Mouse (Mus musculus) thymus, postnatal 0 days (tissue): ENCODE results near the gene Oxct1. TPM values are rescaled to one million over a fixed set of nuclear protein-coding genes. Genes with fewer than 3 reads are reported as not detected.

Source experiments
- DNase-seq: peaks from one replicate; pipeline ENCODE4 v3.0.0-alpha.2; 2015; ENCODE audit warnings: low spot score
- polyA plus RNA-seq: library from polyadenylated mRNA; unstranded; fragments of >200 nt; fragmentation: Nextera tagmentation; extraction: Ambion mirVana; gene quantifications from 2 replicates; pipeline ENCODE4 v1.2.1, GENCODE M21; 2015

Oxct1 gene
- polyA plus RNA-seq, 1 experiment from 2014 or later, result 75.4 TPM

GRCm38 (mm10) chr15:4105498-4105897, 79.3 kb downstream of the Oxct1 start:
- no peak for DNase-seq

GRCm38 (mm10) chr15:4119962-4120361, 93.8 kb downstream of the Oxct1 start:
- DNase-seq, result no peak

- DNase-seq, result peak; percentile 50
These were observed 98.5 kb downstream of the Oxct1 start for GRCm38 (mm10) chr15:4124648-4125047.

GRCm38 (mm10) chr15:4138524-4138923, 112.3 kb downstream of the Oxct1 start:
- no peak for DNase-seq

DNA sequence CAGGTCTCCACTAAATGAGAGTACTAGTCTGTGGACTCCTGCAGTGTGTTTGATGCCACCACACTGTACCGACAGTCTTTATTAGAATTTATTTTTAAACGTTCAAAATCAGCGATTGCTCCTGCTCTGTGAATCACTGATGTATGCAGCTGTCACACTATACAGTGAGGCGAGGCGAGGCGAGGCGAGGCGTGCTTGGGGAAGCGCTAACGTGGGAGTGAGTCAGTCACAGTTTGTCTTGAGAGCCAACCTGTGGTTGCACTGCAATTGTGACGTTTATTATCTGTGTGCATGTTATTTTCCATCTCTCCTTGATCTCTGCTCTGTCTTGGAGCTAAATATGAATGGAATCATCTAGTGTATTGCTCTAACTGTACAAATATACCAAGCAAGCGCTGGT, 113.3 kb downstream of the Oxct1 start:
- no peak for DNase-seq

- no peak for DNase-seq
These were observed 119.2 kb downstream of the Oxct1 start for GRCm38 (mm10) chr15:4145352-4145751.

DNA sequence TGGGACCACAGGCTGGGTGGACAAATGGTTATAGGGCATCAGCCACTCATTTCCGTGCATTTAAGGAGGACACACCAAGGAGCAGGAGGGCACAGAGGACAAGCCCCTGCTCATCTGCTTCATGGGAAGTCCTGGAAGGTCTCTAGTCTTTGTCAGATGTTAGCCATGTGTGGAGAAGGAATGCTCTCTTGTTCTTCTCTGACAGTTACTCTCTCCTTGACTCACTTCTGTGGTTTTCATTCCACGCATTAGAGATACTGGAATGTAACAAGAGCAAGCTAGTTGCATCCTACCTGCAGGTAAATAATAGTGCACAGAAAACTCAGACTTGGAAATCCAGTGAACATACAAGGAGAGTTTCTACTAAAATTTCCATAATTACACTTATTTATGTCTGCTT, 121.5 kb downstream of the Oxct1 start:
- DNase-seq, result no peak

- DNase-seq, result no peak
These were observed 122.6 kb downstream of the Oxct1 start for GRCm38 (mm10) chr15:4148649-4149389.

- no peak for DNase-seq
These were observed 128.5 kb downstream of the Oxct1 start for GRCm38 (mm10) chr15:4154646-4155045.

- DNase-seq, result no peak
These were observed 141.8 kb downstream of the Oxct1 start for GRCm38 (mm10) chr15:4167946-4168345.

DNA sequence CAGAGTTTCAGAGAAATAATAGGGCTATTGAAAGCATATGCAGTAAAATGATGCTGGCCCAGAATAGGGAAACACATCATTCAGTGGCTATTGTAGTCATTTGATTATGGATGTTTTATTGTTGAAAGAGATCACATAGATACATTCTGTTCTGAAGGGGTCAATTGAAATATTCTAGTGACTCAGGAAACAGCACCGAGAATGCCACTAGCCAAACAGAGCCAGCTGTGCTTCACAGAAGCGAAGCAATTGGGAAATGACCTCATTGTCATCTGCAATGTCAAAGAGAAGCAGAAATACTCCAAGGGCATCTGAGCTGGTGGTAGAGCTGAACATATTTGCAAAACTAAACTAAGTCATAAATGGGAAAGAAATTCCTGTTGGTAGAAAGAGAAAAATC, 145.4 kb downstream of the Oxct1 start:
- DNase-seq, result no peak

DNA sequence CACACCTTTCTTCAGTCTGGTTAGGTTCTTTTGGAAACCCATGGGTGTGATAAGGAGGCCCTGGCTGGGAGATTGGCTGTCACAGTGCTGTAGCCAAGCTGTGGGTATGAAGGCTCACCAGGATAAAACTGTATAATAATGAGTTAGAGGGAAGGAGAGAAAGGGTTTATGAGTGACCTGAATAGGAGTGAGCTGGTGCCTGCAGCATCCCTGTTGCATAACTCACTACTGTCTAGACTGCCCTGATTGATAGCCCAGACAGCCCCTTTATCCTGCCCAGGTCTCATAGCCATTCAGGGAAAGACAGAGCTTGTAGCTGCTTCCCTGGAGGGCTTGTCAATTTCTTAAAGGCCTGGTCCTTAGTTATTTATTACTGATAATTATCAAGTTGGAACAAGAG, 171.7 kb downstream of the Oxct1 start:
- DNase-seq, result no peak

Other genes starting within 250 kb of the Oxct1 start
- 7.8 and 8.1 TPM in 2 replicates for gene Fbxo4, start 46.8 kb upstream of the Oxct1 start, polyA plus RNA-seq
- 13.5 and 16.9 TPM in 2 replicates for gene AW549877, start 30.6 kb upstream of the Oxct1 start, polyA plus RNA-seq